Mouse (Mus musculus): ENCODE measurements around the gene Stam2.

The Stam2 gene

DNA sequence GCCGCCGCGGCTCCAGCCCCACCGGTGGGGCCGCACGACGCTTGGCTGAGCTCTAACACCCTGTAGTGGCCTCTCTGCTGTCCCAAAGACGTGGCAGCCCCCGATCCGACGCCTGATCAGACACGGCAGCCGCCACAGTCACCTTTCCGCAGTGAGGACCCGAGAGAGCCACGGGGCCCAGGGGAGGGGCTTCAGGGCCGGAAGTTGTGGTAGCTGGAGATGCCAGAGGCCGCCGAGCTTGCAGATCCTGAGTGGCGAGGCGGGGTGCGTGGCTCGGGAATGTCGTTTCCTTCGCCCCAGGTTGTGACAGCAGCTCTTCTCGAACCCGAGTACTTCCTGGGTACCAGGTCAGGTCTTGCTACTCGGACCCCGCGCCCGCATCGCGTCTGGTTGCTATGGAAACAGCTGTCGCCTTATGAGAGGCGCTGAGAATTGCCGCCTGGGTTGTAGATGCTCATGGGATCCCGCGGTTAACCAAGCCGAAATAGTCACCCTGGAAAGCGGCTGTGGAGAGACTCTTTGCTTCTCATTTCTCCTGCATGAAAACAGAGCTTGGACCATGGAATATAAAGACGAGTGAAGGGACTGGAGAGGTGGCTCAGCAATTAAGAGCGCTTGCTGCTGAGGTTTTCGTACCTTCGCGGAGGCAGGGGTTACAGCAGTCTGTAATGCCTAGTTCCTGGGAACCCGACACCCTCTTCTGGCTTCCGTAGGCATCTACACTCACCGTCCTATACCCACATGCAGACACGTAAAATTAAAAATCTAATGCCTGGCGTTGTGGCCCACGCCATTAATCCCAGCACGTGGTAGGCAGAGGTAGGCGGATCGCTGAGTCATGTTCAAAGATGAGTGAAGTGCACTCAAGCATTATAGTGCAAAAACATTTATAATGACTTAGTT lies at the start of gene Stam2:
Gene Stam2 (minus strand): TSS at position 26 of the 903 bp plus-strand sequence.
- DNase-seq (ENCODE audit: extremely low read depth, low read depth), result peak; percentile 70

DNA sequence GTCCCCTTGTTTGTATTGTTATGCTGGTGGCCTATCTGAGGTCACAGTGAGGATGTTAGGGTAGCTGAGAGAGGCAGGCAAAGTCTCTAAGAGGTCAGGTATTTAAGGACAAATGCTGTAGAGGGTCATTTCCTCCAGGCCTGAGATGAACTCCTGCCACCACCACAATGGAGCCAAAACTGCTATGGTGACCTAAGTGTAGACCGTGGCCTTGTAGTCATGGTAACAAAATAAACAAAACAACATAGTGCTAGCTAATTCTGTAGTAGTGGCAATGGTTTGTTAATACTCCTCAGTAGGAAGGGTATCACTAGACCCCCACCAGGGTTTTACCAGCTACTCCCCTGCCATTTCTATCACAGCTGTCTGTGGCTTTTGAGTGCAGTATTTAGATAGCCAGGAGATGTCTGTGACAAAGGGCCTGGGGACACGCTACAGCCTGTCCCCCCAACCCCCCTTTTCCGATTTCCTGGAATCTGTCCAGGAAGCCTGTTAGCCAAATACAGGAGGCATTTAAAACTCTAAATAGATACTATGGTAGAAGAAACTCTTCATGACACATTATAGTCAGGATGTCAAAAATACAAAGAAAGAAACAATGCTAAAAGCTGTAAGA lies 43.1 kb upstream of the Stam2 start:
- DNase-seq (ENCODE audit: extremely low read depth, low read depth), result no peak

GRCm38 (mm10) chr2:52779987-52780386 lies 37.9 kb upstream of the Stam2 start:
- DNase-seq (ENCODE audit: extremely low read depth, low read depth), result no peak

GRCm38 (mm10) chr2:52779381-52779780 lies 37.3 kb upstream of the Stam2 start:
- DNase-seq (ENCODE audit: extremely low read depth, low read depth), result no peak

GRCm38 (mm10) chr2:52777839-52778238 lies 35.8 kb upstream of the Stam2 start:
- DNase-seq (ENCODE audit: extremely low read depth, low read depth), result no peak

DNA sequence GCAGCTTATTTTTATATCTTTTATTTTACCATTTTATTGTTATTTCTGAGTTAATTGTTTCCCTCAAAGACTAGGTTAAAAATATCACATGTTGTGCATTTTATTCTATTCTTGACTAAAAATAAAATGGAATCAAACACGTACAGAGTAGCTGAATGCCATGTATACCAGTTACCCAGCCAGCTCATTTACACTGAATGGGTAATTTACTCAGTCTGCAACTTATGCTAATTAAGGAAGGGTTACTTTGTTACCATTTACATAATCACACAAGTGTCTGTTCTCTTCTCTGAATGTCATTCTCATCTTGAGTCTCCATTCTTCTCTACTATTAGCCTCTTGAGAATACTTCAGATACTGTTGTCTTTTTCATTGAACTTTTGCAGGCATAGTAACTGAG lies 32.3 kb upstream of the Stam2 start:
- no peak for DNase-seq (ENCODE audit: extremely low read depth, low read depth)

DNA sequence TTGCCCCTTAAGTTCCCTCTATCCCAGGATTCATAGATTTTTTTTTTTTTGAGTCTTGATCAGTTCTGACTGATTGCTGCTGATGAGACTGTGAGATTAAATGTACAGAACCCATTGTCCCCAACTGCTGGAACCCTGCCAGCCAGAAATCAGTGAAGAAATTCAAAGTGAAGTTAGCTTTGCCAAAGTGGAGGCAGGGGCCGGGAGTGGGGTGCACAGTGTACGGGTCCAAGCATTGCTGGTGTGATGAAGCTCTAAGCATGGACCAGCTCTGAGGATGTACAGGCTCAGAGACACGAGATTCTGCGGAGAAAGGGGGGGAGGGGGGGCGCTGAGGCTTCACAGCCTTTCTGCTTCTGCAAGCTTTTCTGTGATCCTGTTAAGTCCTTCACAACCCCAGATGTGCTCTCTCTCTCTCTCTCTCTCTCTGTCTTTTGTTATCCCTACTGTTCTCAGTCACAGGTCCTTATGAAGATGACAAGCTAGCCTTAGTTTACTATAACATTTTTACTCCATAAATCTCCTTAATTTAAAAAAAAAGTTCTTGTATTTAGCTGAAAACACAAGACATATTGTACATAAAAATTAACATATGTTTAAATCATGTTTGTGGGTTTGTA lies 30.8 kb upstream of the Stam2 start:
- no peak for DNase-seq (ENCODE audit: extremely low read depth, low read depth)

DNA sequence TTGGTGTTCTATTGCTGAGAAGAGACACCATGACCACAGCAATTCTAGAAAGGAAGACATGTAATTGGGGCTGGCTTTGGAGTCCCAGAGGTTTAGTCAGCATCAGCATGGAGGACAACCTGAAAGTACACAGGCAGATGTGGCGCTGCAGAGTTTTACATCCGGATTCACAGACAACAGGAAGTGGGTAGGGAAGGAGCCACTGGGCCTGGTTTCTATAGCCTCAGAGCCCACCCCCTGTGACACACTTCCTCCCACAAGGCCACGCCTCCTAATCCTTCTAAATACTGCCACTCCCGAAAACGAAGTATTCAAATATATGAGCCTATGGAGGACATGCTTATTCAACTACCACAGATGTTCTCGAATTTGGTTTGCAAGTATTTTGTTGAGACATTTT lies 23.0 kb upstream of the Stam2 start:
- no peak for DNase-seq (ENCODE audit: extremely low read depth, low read depth)

GRCm38 (mm10) chr2:52763891-52764290 lies 21.8 kb upstream of the Stam2 start:
- DNase-seq (ENCODE audit: extremely low read depth, low read depth), result no peak

DNA sequence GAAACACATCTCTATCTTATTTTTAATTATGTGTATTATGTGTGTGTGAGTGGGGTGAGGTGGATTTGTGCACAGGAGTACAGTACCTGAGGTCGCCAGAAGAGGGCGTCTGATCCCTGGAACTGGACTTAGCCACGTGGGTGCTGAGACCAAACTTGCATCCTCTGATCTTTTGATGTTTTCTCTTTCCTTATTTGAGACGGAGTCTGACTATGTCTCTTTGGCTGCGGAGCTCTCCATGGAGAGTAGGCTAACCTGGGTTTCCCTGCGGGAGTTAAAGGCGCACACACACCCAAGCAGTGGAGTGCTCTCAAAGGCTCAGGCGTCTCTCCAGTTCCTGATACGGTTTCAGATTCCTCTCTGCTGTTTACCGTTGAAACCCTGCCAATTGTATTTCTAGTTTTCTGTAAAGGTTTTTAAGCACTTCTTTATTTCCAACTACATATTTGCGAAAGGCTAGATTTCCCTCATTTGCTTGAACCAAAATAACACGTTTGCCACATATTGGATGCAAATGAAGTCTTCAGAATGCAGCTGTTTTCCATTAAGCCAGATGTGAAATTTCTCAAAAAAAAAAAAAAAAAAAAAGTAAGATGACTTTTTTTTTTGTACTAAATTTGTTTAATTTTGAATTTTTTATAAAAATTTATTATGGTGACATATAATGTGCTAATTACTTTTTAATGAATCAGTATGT lies 21.1 kb upstream of the Stam2 start:
- DNase-seq (ENCODE audit: extremely low read depth, low read depth), result peak; percentile 52

- no peak for DNase-seq (ENCODE audit: extremely low read depth, low read depth)
Observed at GRCm38 (mm10) chr2:52762529-52762928, 20.4 kb upstream of the Stam2 start.

DNA sequence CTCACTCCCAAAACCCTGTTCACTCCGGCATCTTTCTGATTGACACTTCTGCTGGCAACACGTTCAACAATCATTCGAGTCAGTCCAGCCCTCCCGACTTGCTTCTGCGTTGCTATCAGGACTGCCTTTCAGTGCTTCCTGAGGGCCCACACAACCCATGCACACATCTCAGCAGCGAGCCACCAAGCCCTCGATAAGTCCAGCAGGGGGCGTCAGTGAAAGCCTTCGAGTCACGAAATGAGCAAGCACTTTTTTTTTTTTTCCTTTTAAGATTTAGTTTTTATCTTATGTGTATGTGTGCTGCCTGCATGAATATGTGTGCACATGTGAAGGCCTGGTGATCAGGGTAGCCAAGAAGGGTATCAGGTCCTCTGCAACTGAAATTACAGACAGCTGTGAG lies 16.5 kb upstream of the Stam2 start:
- peak; percentile 57 for DNase-seq (ENCODE audit: extremely low read depth, low read depth)

- no peak for DNase-seq (ENCODE audit: extremely low read depth, low read depth)
Observed at GRCm38 (mm10) chr2:52756691-52757090, 14.6 kb upstream of the Stam2 start.

- no peak for DNase-seq (ENCODE audit: extremely low read depth, low read depth)
Observed at GRCm38 (mm10) chr2:52753573-52754317, 11.7 kb upstream of the Stam2 start.

GRCm38 (mm10) chr2:52744099-52744498 lies 2.0 kb upstream of the Stam2 start:
- DNase-seq (ENCODE audit: extremely low read depth, low read depth), result no peak

- no peak for DNase-seq (ENCODE audit: extremely low read depth, low read depth)
Observed at GRCm38 (mm10) chr2:52741681-52742255, 313 bp downstream of the Stam2 start.

- no peak for DNase-seq (ENCODE audit: extremely low read depth, low read depth)
Observed at GRCm38 (mm10) chr2:52740596-52740995, 1.5 kb downstream of the Stam2 start.

- DNase-seq (ENCODE audit: extremely low read depth, low read depth), result no peak
Observed at GRCm38 (mm10) chr2:52734504-52734903, 7.6 kb downstream of the Stam2 start.

GRCm38 (mm10) chr2:52733659-52734058 lies 8.4 kb downstream of the Stam2 start:
- DNase-seq (ENCODE audit: extremely low read depth, low read depth), result no peak

- no peak for DNase-seq (ENCODE audit: extremely low read depth, low read depth)
Observed at GRCm38 (mm10) chr2:52732611-52733010, 9.5 kb downstream of the Stam2 start.

GRCm38 (mm10) chr2:52732001-52732400 lies 10.1 kb downstream of the Stam2 start:
- DNase-seq (ENCODE audit: extremely low read depth, low read depth), result no peak
